Mouse (Mus musculus) ES-CJ7 (cell line): ENCODE measurements around the gene Aldh3b1.

Source experiments
- DNase-seq: peaks from one replicate; pipeline ENCODE4 v3.0.0; 2011; ENCODE audit warnings: low read depth, low spot score

The Aldh3b1 gene

DNA sequence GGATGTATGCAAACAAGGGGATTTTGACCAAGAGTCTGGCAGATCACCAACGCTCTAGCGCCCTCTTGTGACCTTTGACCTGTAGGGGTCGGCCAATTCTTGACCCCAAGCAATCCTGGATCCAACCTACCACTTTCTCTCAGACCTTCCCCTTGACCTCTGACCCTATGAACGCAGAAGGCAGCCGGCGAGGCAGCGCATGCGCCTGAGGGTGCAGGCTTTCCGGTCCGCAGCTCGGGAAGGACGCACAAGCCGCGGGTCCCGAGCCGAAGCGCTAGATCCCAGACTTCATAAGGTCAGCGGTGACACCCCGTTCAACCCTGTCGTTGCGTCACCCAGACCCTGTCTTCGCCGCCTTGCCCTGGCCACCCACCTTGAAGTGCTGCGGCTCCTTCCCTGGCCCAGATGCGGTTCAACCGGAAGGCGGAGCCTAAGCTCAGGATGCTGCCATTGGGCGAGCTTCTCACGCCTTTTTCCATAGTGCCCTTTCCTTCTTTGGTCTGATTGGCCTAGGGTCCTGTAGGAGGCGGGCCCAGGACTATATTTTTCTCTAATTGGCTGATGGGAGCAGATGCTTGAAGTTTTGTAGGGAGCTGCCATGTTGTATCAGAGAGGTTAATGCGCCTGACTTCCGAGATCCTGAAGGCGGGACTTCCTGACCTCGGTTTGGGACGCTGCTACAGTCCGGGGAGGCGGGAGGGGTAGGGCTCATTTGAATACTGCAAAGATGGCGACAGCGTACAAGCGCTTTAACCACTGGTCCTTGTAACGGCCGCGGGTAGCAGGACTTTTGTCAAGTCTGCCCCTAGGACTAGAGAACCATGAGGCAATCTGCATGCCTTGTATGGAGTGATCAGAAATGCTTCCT, 17.0 kb downstream of the Aldh3b1 start, which contains the start of gene Ndufs8:
Ndufs8 (minus strand) TSS at position 438 of the 868 bp plus-strand sequence.
- DNase-seq = peak; percentile 99

- no peak for DNase-seq
These were observed 19.4 kb downstream of the Aldh3b1 start for GRCm38 (mm10) chr19:3910206-3910605.

DNA sequence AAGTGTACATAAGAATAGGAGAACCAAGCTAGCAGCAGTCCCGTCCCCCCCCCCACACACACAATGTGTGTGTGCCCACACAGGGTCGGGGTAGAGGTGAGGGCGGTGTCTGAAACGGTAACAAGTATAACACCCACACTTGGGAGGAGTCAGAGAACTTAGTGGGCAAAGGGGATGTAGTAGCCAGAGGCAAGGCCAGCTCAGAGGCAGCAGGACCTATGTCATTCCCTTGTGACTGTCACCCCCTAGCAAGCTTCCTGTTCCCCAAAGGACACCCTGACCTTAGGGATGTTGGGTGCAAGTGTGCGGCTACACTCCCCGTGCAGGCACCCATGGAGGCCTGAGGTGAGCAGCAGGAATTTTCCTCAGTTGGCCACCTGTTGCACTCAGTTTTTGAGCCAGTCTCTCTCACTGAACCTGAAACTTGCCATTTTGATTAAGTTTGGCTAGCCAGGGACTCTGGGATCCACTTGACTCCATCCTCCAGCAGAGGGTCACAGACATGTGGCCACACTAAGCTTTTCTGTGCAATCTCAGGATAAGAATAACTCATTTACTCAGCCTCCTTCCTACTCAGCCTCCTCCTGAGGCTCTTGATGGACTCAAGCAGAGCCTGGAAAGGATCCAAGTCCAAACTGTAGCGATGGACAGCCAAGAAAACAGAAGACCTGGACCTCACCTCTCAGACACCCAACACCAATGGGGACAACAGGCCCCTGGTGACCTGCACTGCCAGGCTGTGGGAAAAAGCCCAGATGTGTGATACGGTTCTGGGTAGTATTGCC, 21.5 kb downstream of the Aldh3b1 start:
- DNase-seq = no peak

- DNase-seq = peak; percentile 31
These were observed 22.5 kb downstream of the Aldh3b1 start, which contains the start of gene Tcirg1 for GRCm38 (mm10) chr19:3906795-3907786. Tcirg1 (minus strand) TSS chr19:3907133.

- DNase-seq = no peak
These were observed 23.3 kb downstream of the Aldh3b1 start for GRCm38 (mm10) chr19:3906326-3906725.

DNA sequence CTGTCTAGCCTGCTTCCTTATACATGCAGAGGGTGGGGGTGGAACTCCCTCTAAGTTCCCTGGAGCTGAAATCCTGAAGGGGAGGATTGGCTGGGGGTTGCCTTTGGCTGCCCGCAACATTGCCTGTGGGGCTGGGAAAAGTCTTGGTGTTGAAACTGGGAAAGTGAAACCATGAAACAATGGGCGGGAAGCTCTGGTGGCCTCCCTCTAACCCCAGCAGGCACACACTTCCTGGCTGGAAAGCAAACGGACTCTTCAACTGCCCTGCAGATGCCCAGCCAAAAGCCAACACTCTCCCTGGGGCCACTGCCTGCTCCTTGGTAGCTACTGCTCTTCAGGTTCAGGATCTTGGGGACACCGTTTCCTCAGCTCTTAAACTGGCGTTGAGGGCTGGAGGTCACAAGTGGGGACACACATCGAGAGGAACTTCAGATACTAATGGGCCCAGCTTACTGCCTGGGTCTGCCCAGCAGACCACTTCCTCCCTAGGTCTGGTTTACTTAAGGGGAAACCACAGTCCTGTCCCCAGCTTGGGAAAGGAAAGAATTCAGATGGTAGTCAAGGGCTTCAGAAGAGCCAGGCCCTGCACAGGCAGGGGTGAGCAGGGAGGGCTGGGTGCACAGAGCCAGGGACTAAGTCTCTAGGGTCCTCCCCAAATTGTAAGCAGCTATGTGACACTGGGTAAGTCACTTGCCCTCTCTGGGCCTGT, 24.2 kb downstream of the Aldh3b1 start:
- DNase-seq = no peak

DNA sequence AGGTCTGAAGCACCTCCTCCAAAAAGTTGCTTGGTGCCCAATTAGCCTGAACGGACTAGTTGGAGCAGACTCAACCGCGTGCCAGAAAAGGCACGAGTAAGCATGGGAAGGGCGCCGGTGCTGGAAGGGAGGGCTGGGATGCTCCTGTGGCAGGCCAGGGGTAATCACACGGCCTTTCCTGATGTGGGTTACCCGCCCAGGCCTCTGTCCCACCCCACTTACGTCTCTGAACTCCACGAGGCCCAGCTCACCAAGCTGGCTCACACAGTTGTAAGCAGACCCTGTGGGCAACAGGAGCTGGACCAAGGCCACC, 25.3 kb downstream of the Aldh3b1 start:
- DNase-seq = no peak

GRCm38 (mm10) chr19:3903648-3904362, 25.8 kb downstream of the Aldh3b1 start:
- peak; percentile 38 for DNase-seq

DNA sequence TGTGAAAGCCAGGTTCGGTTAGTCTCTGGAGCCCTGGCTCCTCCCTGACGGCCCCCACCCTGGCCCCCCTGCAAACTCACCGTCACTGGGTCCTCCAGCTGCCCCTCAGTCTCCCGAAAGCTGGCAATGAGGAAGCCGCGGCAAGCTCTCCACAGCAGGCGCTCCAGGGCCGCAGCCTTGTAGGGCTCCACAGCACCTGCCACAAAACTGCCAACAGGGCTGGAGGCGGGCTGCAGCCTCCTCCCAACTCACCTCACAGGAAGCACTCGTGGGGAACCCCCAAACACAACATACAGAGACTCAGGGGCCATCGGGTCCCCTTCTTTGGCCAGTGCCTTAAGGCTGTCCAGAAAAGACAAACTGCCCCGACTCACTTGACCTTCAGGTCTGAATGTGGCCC, 26.6 kb downstream of the Aldh3b1 start:
- no peak for DNase-seq

GRCm38 (mm10) chr19:3899618-3900017, 30.0 kb downstream of the Aldh3b1 start:
- no peak for DNase-seq

DNA sequence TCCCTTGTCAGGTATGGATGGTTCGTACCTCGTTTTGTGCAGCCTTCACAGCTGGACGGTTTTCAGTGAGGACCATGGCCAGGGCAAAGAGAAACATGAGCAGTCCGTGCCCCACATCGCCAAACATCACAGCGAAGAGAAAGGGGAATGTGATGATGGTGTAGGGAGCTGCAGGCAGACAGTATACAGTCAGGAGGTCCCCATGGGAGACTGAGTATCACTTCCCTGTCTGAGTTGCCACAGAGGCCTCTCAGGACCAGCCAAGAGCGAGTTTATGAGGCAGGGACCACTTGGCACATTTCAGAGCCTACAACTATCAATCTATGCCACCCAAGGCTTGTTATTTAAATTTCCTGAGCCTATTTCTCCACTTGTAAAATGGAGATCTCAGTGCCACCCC, 30.7 kb downstream of the Aldh3b1 start:
- DNase-seq = no peak

DNA sequence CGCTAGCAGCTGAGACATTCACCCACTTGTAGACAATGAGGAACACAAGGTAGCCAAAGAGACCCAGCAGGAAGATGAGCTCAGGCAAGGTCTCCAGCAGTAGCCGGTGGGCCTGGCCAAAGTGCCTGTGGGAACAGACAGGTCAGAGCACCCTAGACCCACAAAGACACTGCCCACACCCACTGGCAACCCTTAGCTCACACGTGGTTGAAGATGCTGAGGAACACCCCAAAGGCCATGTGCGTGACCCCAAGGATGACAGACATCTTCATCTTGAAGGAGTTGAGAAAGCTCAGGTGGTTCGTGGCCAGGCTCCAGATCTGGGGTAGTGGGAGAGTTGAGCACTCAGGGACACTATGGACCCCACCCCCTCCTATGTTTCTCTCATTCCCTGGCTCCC, 32.1 kb downstream of the Aldh3b1 start:
- DNase-seq = no peak

DNA sequence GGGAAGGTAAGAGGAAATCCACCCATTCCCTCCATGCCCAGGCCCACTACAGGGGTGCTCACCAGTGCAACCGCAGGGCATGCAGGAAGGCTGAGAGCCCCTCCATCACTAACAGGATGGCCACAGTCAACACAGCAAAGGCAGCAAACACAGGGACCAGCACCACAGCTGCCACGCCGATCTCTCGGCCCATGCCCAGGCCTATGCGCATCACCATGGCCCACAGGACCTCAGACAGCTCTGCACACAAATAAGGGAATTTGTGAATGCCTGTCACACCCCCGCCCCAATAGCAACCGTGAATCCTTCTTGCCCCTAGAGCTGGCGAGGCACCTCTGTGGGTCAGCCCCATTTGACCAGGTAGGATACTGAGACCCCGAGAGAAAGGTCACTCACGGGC, 33.4 kb downstream of the Aldh3b1 start:
- DNase-seq = no peak

- DNase-seq = no peak
These were observed 34.4 kb downstream of the Aldh3b1 start for GRCm38 (mm10) chr19:3895171-3895631.

GRCm38 (mm10) chr19:3894294-3894693, 35.3 kb downstream of the Aldh3b1 start:
- no peak for DNase-seq

GRCm38 (mm10) chr19:3893545-3894116, 36.0 kb downstream of the Aldh3b1 start:
- no peak for DNase-seq

DNA sequence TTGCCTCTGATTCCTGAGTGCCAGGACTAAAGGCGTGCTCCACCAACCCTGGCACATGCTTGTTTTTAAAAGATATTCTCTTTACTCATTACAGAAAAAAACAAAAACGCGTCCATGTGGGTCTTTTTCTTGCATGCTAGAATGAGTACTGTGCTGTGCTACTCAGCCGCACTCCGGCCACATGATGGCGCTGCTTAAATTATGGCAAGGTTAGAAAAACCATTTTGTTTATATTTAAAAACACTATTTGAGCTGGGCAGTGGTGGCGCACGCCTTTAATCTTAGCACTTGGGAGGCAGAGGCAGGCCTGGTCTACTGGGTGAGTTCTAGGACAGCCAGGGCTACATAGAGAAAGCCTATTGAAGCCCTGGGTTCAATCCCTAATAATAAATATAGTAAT, 39.4 kb downstream of the Aldh3b1 start:
- DNase-seq = no peak

DNA sequence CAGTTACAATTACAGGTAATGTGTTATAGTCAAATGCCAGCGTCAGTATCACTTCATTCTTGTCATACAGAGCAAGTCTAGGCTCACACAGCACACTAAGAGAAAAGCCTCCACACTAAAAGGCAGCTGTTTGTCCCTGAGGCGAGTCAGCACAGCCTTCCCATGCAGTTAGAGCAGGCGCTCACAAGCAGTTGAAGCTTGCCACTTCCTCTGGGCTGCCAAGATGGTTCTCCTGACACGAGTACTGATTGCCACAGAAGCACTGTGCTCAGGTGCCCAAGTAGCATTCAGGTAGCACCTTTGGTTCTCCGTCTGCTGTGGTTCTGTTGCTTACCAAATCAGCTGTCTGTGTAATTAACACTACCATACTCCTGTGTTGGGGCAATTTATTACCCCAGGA, 40.5 kb downstream of the Aldh3b1 start:
- no peak for DNase-seq

DNA sequence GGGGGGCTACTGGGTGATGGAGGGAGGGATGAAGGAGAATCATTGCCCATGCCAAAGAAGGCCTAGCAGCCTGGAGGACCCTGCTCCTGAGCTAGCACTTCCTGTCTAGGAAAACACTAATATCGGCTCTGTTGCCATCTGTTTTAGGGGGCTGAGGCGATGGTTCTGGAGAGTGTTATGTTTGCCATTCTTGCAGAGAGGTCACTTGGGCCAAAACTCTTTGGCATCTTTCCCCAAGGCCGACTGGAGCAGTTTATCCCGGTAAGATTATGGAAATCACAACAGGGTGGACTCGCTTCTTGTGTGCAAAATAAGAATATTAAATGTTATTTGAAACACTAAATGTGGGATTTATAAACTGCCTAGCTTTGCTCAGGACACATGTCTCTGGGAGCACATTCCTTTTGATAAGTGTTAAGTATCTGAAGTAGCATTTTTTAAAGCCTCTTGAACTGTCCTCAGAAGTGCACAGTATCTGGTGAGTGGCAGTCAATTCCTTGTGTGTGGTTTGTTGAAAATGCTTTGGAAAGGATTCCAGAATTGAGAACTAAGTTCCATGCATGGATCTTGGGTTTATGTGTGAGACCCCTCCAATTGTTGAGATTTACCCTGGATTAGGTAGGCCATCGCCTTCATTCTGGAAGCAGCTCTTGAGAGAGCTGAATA, 45.1 kb downstream of the Aldh3b1 start:
- DNase-seq = no peak
